Mouse (Mus musculus) left cerebral cortex, postnatal 4 days (tissue): ENCODE results near the gene Mroh8. TPM values are rescaled to one million over a fixed set of nuclear protein-coding genes. Genes with fewer than 3 reads are reported as not detected.
A peak's percentile ranks its signal among the peaks of the same experiment; 100 is the strongest.

Source experiments
- DNase-seq: peaks from one replicate; pipeline ENCODE4 v3.0.0-alpha.2; 2022
- intact Hi-C: fragments of 180-260 bp; cut with DNase I; formaldehyde crosslinking; loops from one replicate; pipeline ENCODE4 v1.15.1; 2025
- total RNA-seq, 2 experiments: library from RNA; stranded (reverse); gene quantifications; 2 replicates each; pipeline ENCODE4 v1.2.3; 2021

The Mroh8 gene
- under 1 TPM in 1 of 2 experiments, not detected in 1; 0.24 TPM for total RNA-seq

GRCm38 (mm10) chr2:157279416-157279800, at the start of gene Mroh8:
Gene Mroh8, minus strand, starts transcription at chr2:157279549.
- intact Hi-C loops, result loop anchor here (5.0 kb wide), 1 partner anchor 77 kb away; the partner anchor contains the start of gene Rbl1
- DNase-seq, result no peak

DNA sequence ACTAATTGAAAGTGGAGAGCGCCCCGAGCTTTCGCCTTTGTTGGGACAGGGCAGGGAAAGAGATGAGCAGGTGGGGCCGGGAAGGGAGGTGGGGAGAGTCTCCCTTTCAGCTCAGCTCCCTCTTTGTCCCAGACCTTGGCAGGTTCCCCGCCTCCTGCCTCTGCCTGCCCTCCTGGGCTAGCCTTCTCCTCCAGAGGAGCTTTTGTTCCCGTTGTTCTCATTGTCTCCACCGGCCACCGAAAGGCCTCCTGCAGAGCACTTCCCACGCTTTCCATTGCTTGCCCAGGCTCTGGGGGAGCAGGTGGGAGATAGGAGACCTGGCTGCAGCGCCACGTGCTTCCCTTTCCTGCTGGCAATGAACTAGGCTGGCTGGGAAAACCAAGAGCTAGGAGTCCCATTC, 49.2 kb upstream of the Mroh8 start:
- DNase-seq, result peak; percentile 36
- intact Hi-C loops, result no loop called here

- DNase-seq, result no peak
- intact Hi-C loops, result no loop called here
These were observed 48.8 kb upstream of the Mroh8 start for GRCm38 (mm10) chr2:157328106-157328505.

- no peak for DNase-seq
- intact Hi-C loops, result no loop called here
These were observed 45.9 kb upstream of the Mroh8 start for GRCm38 (mm10) chr2:157325238-157325637.

DNA sequence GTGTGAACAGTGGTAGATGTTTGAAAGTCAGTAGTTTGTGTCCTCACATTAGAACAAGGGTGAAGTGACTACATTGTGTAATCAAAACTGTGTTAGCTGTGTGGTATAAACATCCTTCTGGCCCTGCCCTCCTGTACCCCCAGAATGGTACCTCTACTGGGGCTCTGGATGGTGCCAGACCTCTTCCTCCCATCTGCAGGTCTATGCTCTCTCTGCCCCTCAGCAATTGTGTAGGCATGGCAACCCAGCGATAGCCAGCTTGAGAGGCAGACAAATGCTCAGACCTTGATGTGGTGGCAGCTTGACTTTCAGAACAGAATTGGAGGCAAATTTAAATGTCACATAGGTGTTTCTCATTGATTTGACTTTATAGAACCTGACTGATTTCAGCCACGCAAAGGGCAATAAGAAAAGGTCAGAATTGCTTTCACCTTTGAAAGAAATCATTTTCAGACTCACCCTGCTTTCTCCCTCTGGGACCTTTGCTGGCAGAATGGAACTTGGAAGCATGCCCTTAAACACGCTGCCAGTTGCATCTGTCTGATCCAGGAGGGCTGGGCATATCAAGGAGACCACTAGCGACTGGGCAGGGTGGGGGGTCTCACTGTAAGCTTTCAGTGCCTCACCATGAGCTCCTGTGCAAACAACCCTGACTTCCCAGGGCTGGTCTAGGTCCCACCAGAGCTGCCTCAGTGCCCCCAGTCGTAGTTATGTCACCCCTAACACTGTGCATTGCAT, 42.8 kb upstream of the Mroh8 start:
- DNase-seq, result peak; percentile 66
- intact Hi-C loops, result no loop called here

- no peak for DNase-seq
- intact Hi-C loops, result no loop called here
These were observed 41.5 kb upstream of the Mroh8 start for GRCm38 (mm10) chr2:157320886-157321285.

- DNase-seq, result no peak
These were observed 40.8 kb upstream of the Mroh8 start for GRCm38 (mm10) chr2:157320135-157320534.

GRCm38 (mm10) chr2:157317220-157317619, 37.9 kb upstream of the Mroh8 start:
- DNase-seq, result no peak
- intact Hi-C loops, result no loop called here

More at GRCm38 (mm10) chr2:157320135-157320534, 40.8 kb upstream of the Mroh8 start:
- intact Hi-C loops, result no loop called here

DNA sequence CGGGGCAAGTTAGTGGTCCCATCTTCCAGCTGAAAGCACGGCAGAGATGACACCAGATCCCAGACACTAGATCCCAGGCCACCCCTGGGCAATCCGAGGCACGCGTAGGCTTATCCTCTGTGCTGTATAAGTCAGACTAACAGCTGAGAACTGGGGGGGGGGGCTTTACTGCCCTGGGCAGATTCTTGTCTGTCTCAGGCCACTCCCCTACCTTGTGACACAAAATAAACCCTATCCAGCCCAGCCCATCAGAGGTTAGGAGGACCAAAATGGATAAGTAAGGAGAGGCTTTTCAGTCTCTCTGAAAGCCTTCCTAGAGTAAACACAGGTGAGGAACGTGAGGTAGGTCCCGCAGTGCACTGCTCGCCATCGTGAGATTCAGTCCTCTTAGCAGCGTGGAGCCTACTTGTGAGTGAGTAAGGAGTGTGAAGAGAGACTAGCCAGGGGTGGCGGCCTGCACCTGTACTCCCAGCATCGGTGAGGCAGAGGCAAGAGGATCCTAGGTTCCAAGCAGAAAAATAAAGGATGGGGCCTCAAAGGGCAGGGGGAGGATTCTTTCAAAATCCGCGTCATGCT, 37.1 kb upstream of the Mroh8 start:
- no peak for DNase-seq
- intact Hi-C loops, result no loop called here

GRCm38 (mm10) chr2:157315486-157315885, 36.1 kb upstream of the Mroh8 start:
- no peak for DNase-seq

DNA sequence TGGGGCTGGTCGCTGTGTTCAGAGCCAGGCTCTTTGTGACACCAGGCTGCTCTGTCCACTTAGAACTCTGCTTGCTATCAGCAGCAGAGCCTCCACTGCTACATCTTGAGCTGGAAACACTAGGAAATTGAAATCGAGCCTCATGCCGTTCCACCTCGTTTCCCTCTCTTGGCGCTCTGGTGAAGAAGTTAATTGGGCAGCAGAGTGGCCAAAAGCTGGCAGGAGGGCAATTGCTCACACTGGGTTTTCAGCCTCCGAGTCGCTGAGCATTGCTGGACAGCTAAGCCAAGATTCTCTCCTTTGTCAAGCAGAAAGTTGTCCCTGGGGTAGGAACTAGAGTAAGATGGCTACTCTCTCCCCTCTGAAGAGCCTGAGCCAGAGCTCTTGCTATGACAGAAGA, 35.0 kb upstream of the Mroh8 start:
- DNase-seq, result peak; percentile 81
- intact Hi-C loops, result no loop called here

More at GRCm38 (mm10) chr2:157315486-157315885, 36.1 kb upstream of the Mroh8 start:
- intact Hi-C loops, result no loop called here

DNA sequence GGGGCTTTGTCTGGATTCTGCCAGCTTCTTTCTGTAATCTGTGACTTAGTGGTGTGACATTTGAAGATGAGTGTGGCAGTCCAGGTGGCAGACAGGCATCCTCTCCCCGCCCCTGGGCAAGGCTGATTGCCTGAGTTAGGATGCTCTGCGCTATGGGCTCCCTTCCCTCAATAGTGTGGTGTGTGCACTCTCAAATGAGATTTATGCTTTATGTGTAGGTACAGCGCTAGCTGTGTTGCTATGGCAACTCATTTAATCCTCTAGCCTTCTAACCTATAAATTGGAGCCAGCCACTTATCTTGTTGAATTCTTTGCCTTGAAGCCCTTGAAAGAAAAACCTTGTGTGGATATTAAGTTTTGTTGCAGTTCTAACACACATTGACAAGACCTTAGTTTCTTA, 34.4 kb upstream of the Mroh8 start:
- DNase-seq, result no peak
- intact Hi-C loops, result no loop called here

- no peak for DNase-seq
These were observed 31.8 kb upstream of the Mroh8 start for GRCm38 (mm10) chr2:157310963-157311637.

GRCm38 (mm10) chr2:157309611-157310010, 30.3 kb upstream of the Mroh8 start:
- DNase-seq, result no peak
- intact Hi-C loops, result no loop called here

More at GRCm38 (mm10) chr2:157310963-157311637, 31.8 kb upstream of the Mroh8 start:
- intact Hi-C loops, result no loop called here

GRCm38 (mm10) chr2:157308273-157308917, 29.0 kb upstream of the Mroh8 start:
- no peak for DNase-seq
- intact Hi-C loops, result no loop called here

- intact Hi-C loops, result no loop called here
- peak; percentile 72 for DNase-seq
These were observed 28.4 kb upstream of the Mroh8 start for GRCm38 (mm10) chr2:157307715-157308265.

DNA sequence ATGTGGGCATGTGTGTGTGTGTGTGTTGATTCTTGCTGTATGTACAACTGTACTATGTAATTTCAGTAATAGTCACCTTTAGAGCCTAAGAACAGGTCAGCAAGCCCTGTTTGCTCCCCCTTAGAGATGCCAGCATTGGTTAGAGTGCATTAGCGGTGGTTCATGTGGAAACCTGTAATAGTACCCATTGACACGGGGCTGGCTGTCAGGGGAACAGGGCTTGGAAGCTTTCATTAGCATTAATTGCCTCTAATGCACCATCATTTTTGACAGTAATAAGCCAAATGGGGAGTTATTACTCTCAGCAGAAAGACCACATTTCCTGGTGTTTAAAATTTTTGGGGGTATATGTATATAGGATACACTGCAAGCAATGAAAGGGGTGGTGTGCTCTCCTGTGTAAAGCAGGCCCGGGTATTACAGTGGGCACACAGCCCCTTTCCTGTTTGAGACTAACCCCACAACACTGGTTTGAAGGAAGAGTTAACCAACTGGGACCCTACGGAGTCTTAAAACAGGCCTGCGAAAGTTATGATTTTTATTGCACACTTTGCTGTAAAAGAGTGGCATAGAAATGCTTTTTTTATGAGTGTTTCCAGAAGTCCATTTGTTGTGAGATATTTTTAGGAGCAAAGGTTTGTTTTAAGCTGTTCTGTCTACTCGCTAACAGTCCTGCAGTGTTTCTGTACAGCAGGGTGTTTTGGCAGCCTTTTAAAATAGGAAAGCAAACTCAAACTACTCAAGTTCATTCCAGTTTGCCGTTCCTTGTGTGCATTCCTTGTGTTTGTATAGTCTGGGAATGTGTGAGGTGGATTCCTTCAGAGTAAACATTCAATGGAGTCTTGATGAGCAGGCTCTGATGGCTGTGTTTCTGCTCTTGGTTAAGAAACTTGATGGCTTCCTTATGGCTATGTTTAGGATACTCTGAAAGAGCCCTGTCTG, 27.0 kb upstream of the Mroh8 start:
- no peak for DNase-seq
- intact Hi-C loops, result no loop called here

DNA sequence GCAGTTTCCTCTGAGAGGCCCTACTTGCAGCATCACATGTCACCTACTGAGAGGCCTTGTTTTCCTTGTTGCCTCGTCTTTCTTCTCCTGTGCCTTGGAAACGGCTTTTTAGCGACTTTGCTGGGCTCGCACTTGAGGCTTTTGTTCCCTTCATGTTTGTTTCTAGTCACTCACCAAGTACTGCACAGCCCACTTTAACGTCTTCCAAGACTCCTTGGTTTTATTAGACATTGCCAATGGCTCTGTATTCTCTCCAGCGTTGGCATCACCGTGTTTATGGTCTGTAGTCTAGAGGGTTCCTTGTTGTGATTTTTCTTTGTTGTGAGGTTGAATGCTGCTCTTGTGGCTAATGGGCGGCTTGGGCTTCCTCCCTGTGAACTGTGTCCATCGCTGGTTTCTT, 23.7 kb upstream of the Mroh8 start:
- intact Hi-C loops, result loop anchor here (5.0 kb wide), 1 partner anchor 34 kb away; no protein-coding TSS in a partner anchor
- no peak for DNase-seq

GRCm38 (mm10) chr2:157300051-157300450, 20.7 kb upstream of the Mroh8 start:
- no peak for DNase-seq
- intact Hi-C loops, result loop anchor here (5.0 kb wide), 1 partner anchor 37 kb away; no protein-coding TSS in a partner anchor
